Mouse (Mus musculus): ENCODE data around the gene Cdon. TPM values are rescaled to one million over a fixed set of nuclear protein-coding genes. Genes with fewer than 3 reads are reported as not detected.

Gene Cdon
- total and polyA plus RNA-seq, 3 experiments = 1.8 to 2.9 (median 2.3) TPM

DNA sequence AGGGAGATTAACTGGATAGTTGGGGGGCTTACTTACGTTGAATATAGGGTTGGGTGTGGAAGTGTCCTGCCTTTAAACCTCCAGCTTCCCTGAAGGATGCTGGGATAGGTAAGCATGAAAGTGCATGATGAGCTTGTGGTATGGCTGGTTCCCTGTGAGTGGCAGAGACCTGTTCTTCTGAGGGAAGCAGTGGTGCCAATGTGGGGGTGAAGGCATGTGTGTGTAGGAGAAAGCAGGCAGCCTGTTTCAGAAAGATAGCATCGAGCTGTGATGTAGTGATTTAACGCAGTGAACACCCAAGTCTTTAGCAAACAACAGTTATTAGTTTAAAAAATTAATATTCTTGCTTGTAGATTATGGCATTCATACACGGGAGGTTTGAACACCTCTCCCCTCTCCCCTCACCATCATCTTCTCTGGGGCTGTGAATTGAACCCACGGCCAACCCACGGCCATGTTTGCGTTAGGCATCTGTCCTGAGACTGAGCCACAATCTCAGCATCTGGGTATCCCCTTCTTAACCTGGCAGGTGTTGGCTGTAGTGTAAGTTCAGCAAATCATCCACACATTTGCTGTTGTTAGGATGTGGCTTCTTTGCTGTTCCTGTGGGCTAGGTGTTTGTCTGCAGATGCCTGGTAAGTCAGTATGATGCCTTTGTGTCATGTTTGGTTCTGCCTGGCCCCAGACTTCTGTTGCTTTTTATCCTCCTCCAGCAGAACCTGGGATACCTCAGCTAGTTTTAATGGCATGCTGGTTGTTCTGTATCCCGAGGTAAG lies 17.5 kb downstream of the Cdon start:
- dilution Hi-C loops (cut with MboI; ENCODE audit: extremely low pct_ligation_motif_present, extremely low pct_unique_long_range_greater_than_20kb, low sequenced_read_pairs) = no loop called here
- no peak for TF ChIP-seq SMC3 (IDR thresholded peaks at IDR 0.05; ENCODE audit: low read depth, low read length)
- no peak for TF ChIP-seq NELFE (IDR thresholded peaks at IDR 0.05; ENCODE audit: low read depth, low read length)
- TF ChIP-seq NRF1 (IDR thresholded peaks at IDR 0.05; ENCODE audit: low read depth, low read length) = no peak
- no peak for TF ChIP-seq RCOR1 (conservative IDR thresholded peaks at IDR 0.05; ENCODE audit: low read depth, low read length)
- no peak for TF ChIP-seq JUND (conservative IDR thresholded peaks at IDR 0.05; ENCODE audit: low read depth, low read length)
- TF ChIP-seq CTCF (conservative IDR thresholded peaks at IDR 0.05 in 1 of 2, IDR thresholded peaks at IDR 0.05 in 1 of 2; ENCODE audit: low read depth in 2 of 2, low read length in 2 of 2) = no peak
- no peak for TF ChIP-seq E2F4 (IDR thresholded peaks at IDR 0.05; ENCODE audit: insufficient replicate concordance, low read depth, low read length)
- no peak for TF ChIP-seq MEF2A (IDR thresholded peaks at IDR 0.05; ENCODE audit: borderline replicate concordance, low read depth, low read length)
- TF ChIP-seq POLR2A (IDR thresholded peaks at IDR 0.05; ENCODE audit: low read depth, low read length) = no peak
- no peak for DNase-seq (ENCODE audit: extremely low read depth)
- no peaks in the 10 kb centered on the region for H3K79me2 ChIP-seq (replicated peaks; ENCODE audit: control insufficient read depth, extremely low read depth, insufficient read depth, poor library complexity, severe bottlenecking)
- peaks cover 0 to 3% of the 10 kb centered on the region in 2 experiments; a peak in 1 of 4 replicates for H3K4me1 ChIP-seq (ENCODE audit: control insufficient read depth in 1 of 2, insufficient read depth in 2 of 2)
- in situ Hi-C loops (cut with MboI; ENCODE audit: low pct_ligation_motif_present, low pct_unique_long_range_greater_than_20kb, low sequenced_read_pairs) = no loop called here
- H3K27ac ChIP-seq (ENCODE audit: insufficient read depth, low read depth) = no peak overlapping the region
- H3K27me3 ChIP-seq (replicated peaks) = no peaks in the 10 kb centered on the region
- H3K9me3 ChIP-seq (replicated peaks; ENCODE audit: low read length) = no peaks in the 10 kb centered on the region
- no peak overlapping the region for H3K9ac ChIP-seq (ENCODE audit: insufficient read depth, low read depth)
- H3K4me2 ChIP-seq (ENCODE audit: insufficient read depth, low read depth, poor library complexity, severe bottlenecking) = no peak overlapping the region
- no peak overlapping the region for H3K4me3 ChIP-seq (replicated peaks in 1 of 3; ENCODE audit: low read depth in 2 of 3, low read length in 2 of 3, poor library complexity in 1 of 3)
- H3K36me3 ChIP-seq (replicated peaks in 1 of 2; ENCODE audit: control insufficient read depth in 1 of 2, insufficient read depth in 1 of 2, low read length in 1 of 2) = no peaks in the 10 kb centered on the region

DNA sequence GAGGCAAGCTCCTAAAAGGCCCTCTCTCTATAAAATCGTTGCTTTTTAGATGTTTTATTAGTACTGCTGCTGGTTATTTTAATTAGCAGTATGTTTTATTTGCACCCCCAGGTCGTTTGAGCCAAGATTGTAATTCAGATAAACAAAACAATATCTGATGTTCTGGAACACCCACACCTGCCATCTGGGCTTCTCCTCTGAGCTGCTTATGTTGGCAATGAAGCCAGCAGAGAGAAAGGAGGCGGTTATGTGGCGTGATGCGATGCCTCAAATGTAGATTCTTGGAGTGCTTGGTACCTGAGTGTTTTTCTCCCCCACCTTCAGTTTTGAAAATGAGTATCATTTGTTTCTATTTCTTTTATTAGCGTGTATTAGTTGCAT lies 18.1 kb downstream of the Cdon start:
- Histone ChIP-seq H3K79me2 (replicated peaks; ENCODE audit: control insufficient read depth, extremely low read depth, insufficient read depth, poor library complexity, severe bottlenecking) (no peaks in the 10 kb centered on the region), H3K36me3 (replicated peaks in 1 of 2; ENCODE audit: control insufficient read depth in 1 of 2, insufficient read depth in 1 of 2, low read length in 1 of 2) (no peaks in the 10 kb centered on the region), H3K4me2 (ENCODE audit: insufficient read depth, low read depth, poor library complexity, severe bottlenecking) (no peak overlapping the region), H3K27me3 (replicated peaks) (no peaks in the 10 kb centered on the region), H3K9me3 (replicated peaks; ENCODE audit: low read length) (no peaks in the 10 kb centered on the region), H3K9ac (ENCODE audit: insufficient read depth, low read depth) (no peak overlapping the region), H3K27ac (ENCODE audit: insufficient read depth, low read depth) (no peak overlapping the region), H3K4me1 (ENCODE audit: control insufficient read depth in 1 of 2, insufficient read depth in 2 of 2) (no peaks in the 10 kb centered on the region), H3K4me3 (replicated peaks in 1 of 3; ENCODE audit: low read depth in 2 of 3, low read length in 2 of 3, poor library complexity in 1 of 3) (no peak overlapping the region)
- TF ChIP-seq ETS1 (conservative IDR thresholded peaks at IDR 0.05; ENCODE audit: low read depth, low read length) (no peak), RCOR1 (conservative IDR thresholded peaks at IDR 0.05; ENCODE audit: low read depth, low read length) (no peak), BHLHE40 (IDR thresholded peaks at IDR 0.05; ENCODE audit: low read depth, low read length) (no peak)
- in situ Hi-C loops (cut with MboI; ENCODE audit: low pct_ligation_motif_present, low pct_unique_long_range_greater_than_20kb, low sequenced_read_pairs) (no loop called here), dilution Hi-C loops (cut with MboI; ENCODE audit: extremely low pct_ligation_motif_present, extremely low pct_unique_long_range_greater_than_20kb, low sequenced_read_pairs) (no loop called here)
- no peak for DNase-seq (ENCODE audit: extremely low read depth)

DNA sequence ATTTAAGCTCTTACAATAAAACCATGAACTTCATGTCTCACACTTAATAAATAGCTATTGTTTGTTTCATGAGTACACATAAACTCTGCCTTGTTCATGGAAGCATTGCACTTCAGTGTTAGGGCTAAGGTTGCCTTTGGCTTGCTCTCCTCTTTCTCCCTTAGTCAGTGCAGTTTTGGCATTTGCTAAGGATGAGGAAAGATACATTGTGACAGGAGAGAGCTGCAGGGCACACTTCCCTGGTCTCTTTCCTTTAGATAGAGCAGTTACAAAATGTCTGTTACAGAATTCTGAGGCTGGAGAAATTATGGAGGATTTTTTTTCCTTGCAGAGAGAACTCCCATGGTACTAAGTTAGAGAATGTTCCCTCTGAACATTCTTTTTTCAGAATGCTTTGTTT lies 18.8 kb downstream of the Cdon start:
- no peak overlapping the region for H3K9ac ChIP-seq (ENCODE audit: insufficient read depth, low read depth)
- H3K27ac ChIP-seq (ENCODE audit: insufficient read depth, low read depth) = no peak overlapping the region
- no peak overlapping the region for H3K4me2 ChIP-seq (ENCODE audit: insufficient read depth, low read depth, poor library complexity, severe bottlenecking)
- DNase-seq (ENCODE audit: extremely low read depth) = no peak
- H3K4me3 ChIP-seq (replicated peaks in 1 of 3; ENCODE audit: low read depth in 2 of 3, low read length in 2 of 3, poor library complexity in 1 of 3) = no peak overlapping the region
- no peaks in the 10 kb centered on the region for H3K27me3 ChIP-seq (replicated peaks)
- H3K4me1 ChIP-seq (ENCODE audit: control insufficient read depth in 1 of 2, insufficient read depth in 2 of 2) = no peaks in the 10 kb centered on the region
- dilution Hi-C loops (cut with MboI; ENCODE audit: extremely low pct_ligation_motif_present, extremely low pct_unique_long_range_greater_than_20kb, low sequenced_read_pairs) = no loop called here
- in situ Hi-C loops (cut with MboI; ENCODE audit: low pct_ligation_motif_present, low pct_unique_long_range_greater_than_20kb, low sequenced_read_pairs) = no loop called here
- H3K9me3 ChIP-seq (replicated peaks; ENCODE audit: low read length) = no peaks in the 10 kb centered on the region
- no peaks in the 10 kb centered on the region for H3K36me3 ChIP-seq (replicated peaks in 1 of 2; ENCODE audit: control insufficient read depth in 1 of 2, insufficient read depth in 1 of 2, low read length in 1 of 2)
- H3K79me2 ChIP-seq (replicated peaks; ENCODE audit: control insufficient read depth, extremely low read depth, insufficient read depth, poor library complexity, severe bottlenecking) = no peaks in the 10 kb centered on the region
- no peak for TF ChIP-seq MAFK (IDR thresholded peaks at IDR 0.05; ENCODE audit: insufficient replicate concordance, low read length)
- TF ChIP-seq SMC3 (IDR thresholded peaks at IDR 0.05; ENCODE audit: low read depth, low read length) = no peak
- TF ChIP-seq POLR2A (IDR thresholded peaks at IDR 0.05; ENCODE audit: low read depth, low read length) = no peak
- TF ChIP-seq CTCF (conservative IDR thresholded peaks at IDR 0.05 in 1 of 2, IDR thresholded peaks at IDR 0.05 in 1 of 2; ENCODE audit: low read depth in 2 of 2, low read length in 2 of 2) = no peak
- no peak for TF ChIP-seq RAD21 (IDR thresholded peaks at IDR 0.05; ENCODE audit: low read depth, low read length)
- no peak for TF ChIP-seq ELF1 (IDR thresholded peaks at IDR 0.05; ENCODE audit: low read depth, low read length)
- no peak for TF ChIP-seq UBTF (IDR thresholded peaks at IDR 0.05; ENCODE audit: low read depth, low read length)
- no peak for TF ChIP-seq CHD2 (IDR thresholded peaks at IDR 0.05; ENCODE audit: low read length)
- no peak for TF ChIP-seq POLR2AphosphoS2 (IDR thresholded peaks at IDR 0.05; ENCODE audit: low read depth, low read length)
- TF ChIP-seq MXI1 (IDR thresholded peaks at IDR 0.05; ENCODE audit: low read depth, low read length) = no peak
- TF ChIP-seq KAT2A (IDR thresholded peaks at IDR 0.05; ENCODE audit: insufficient replicate concordance, low read length) = no peak
- TF ChIP-seq ZC3H11A (IDR thresholded peaks at IDR 0.05; ENCODE audit: low read depth, low read length) = no peak
- TF ChIP-seq MAZ (IDR thresholded peaks at IDR 0.05; ENCODE audit: low read depth, low read length) = no peak
- no peak for TF ChIP-seq GABPA (IDR thresholded peaks at IDR 0.05; ENCODE audit: insufficient replicate concordance, low read depth, low read length)
- TF ChIP-seq ZMIZ1 (IDR thresholded peaks at IDR 0.05; ENCODE audit: low read depth, low read length) = no peak
- TF ChIP-seq NRF1 (IDR thresholded peaks at IDR 0.05; ENCODE audit: low read depth, low read length) = no peak
- no peak for TF ChIP-seq TBP (conservative IDR thresholded peaks at IDR 0.05; ENCODE audit: low read depth, low read length)
- no peak for TF ChIP-seq EP300 (IDR thresholded peaks at IDR 0.05; ENCODE audit: low read length)

Measured in CH12.LX (cell line).